In the genomic region with DNA sequence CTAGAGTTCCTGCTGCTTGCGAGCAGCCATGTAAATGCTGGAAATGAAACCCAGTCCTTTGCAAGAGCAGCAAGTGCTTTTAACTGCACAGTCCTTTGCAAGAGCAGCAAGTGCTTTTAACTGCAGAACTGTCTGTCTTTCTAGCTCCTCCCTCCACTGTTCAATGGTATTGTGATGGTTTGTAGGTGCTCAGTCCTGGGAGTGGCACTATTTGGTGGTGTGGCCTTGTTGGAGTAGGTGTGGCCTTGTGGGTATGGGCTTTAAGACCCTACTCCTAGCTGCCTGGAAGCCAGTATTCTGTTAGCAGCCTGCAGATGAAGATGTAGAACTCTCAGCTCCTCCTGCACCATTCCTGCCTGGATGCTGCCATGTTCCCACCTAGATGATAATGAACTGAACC, we compare ENCODE assay signal across 7 mouse cellular contexts.
DNase-seq lines count a peak whose midpoint lies in the region; ATAC-seq lines count a peak whose summit lies in the region.
"Not testable (repeated sequence)": the region's sequence is repeated elsewhere in the genome, so short reads cannot be mapped to it uniquely, and the experiment has no call there.

No protein-coding gene starts in this region.

- not testable (repeated sequence) for H3K4me2 ChIP-seq in forebrain, embryonic 11.5 days (ENCODE audit: low read depth, low read length, severe bottlenecking)

- ATAC-seq in forebrain, embryonic 11.5 days (replicated peaks; ENCODE audit: low FRiP score) = not testable (repeated sequence)

- H3K27ac ChIP-seq in ES-E14 (ENCODE audit: insufficient read depth, low read depth, low read length, poor library complexity, severe bottlenecking); forebrain, embryonic 11.5 days (ENCODE audit: low read depth, low read length); heart, embryonic 10.5 days: not testable (repeated sequence)

- H3K9ac ChIP-seq in ES-E14 (ENCODE audit: insufficient read depth, low read depth, low read length, poor library complexity, severe bottlenecking); forebrain, embryonic 11.5 days (ENCODE audit: low read length): not testable (repeated sequence)

- H3K9me3 ChIP-seq in ES-E14 (ENCODE audit: control insufficient read depth, insufficient read depth, low read depth, low read length); forebrain, embryonic 11.5 days (ENCODE audit: control insufficient read depth, low read length); heart, embryonic 10.5 days: not testable (repeated sequence)

- H3K36me3 ChIP-seq in ES-E14 (ENCODE audit: control insufficient read depth, insufficient read depth, low read length, poor library complexity, severe bottlenecking); forebrain, embryonic 11.5 days (ENCODE audit: control insufficient read depth, insufficient read depth, low read length); heart, embryonic 10.5 days: not testable (repeated sequence)

- not testable (repeated sequence) for H3K4me3 ChIP-seq in ES-E14 (ENCODE audit: insufficient read depth in 1 of 2, low read depth in 1 of 2, low read length in 2 of 2, poor library complexity in 1 of 2, severe bottlenecking in 1 of 2); forebrain, embryonic 11.5 days (ENCODE audit: low read depth, low read length); heart, embryonic 10.5 days

- 92% methylated on average over 1 of the region's 1 CpGs for WGBS in forebrain, embryonic 11.5 days
- 93% methylated on average over 1 of the region's 1 CpGs for WGBS in heart, embryonic 10.5 days

- H3K4me1 ChIP-seq in ES-E14 (ENCODE audit: control insufficient read depth in 2 of 2, insufficient read depth in 2 of 2, low read length in 2 of 2, poor library complexity in 1 of 2); forebrain, embryonic 11.5 days (replicated peaks; ENCODE audit: control insufficient read depth, insufficient read depth, low read length); heart, embryonic 10.5 days: not testable (repeated sequence)

- DNase-seq in ES-CJ7 (ENCODE audit: low read depth, low spot score) (peak; percentile 78), ES-E14 (ENCODE audit: low read depth, low spot score) (peak; percentile 29), R1 (ENCODE audit: low read depth, low spot score) (peak; percentile 45), ZHBTc4 (ENCODE audit: low read depth, low spot score) (peak; percentile 78)
- peak; percentile 20 for DNase-seq in forebrain, embryonic 11.5 days (ENCODE audit: low spot score)
- peak; percentile 54 for DNase-seq in heart, adult 11 months
- peak; percentile 33 for DNase-seq in heart, embryonic 10.5 days (ENCODE audit: low spot score)

- H3K27me3 ChIP-seq in forebrain, embryonic 11.5 days (ENCODE audit: control insufficient read depth, insufficient read depth, low read length); heart, embryonic 10.5 days (ENCODE audit: insufficient read depth, poor library complexity, severe bottlenecking): not testable (repeated sequence)

- in situ Hi-C loops in ES-E14 (cut with MboI; ENCODE audit: low sequenced_read_pairs in 2 of 2, unreplicated experiment in 2 of 2) = not testable (repeated sequence)

Comparison
In these comparisons a context has a peak if more than half of its experiments do, and no peak if none do; other contexts are left out.
1. DNase-seq: peak in every context shown above with its lines; median percentile 78 in ES-CJ7; 78 in ZHBTc4; 54 in heart, adult 11 months; 45 in R1; 33 in heart, embryonic 10.5 days; 29 in ES-E14; 20 in forebrain, embryonic 11.5 days.